Mouse (Mus musculus): ENCODE measurements around the gene Bpnt1. TPM values are rescaled to one million over a fixed set of nuclear protein-coding genes. Genes with fewer than 3 reads are reported as not detected.

Gene Bpnt1
- polyA plus RNA-seq, 1 experiment from 2014 or later, result 56.4 TPM

GRCm38 (mm10) chr1:185346188-185346587 lies 14.2 kb downstream of the Bpnt1 start:
- H3K4me3 ChIP-seq (ENCODE audit: low read length), result no peak overlapping the region
- no peak overlapping the region for H3K9ac ChIP-seq (replicated peaks; ENCODE audit: low read length)
- peaks cover 65% of the 10 kb centered on the region for H3K36me3 ChIP-seq (ENCODE audit: insufficient read depth, low read length)
- H3K4me2 ChIP-seq (replicated peaks; ENCODE audit: low read depth, low read length), result no peak overlapping the region
- H3K27ac ChIP-seq (ENCODE audit: low read length), result no peak overlapping the region
- H3K27me3 ChIP-seq (ENCODE audit: insufficient read depth, low read length), result no peaks in the 10 kb centered on the region
- no peaks in the 10 kb centered on the region for H3K4me1 ChIP-seq (ENCODE audit: insufficient read depth, low read length)
- no peaks in the 10 kb centered on the region for H3K9me3 ChIP-seq (ENCODE audit: low read length)
- no peak for ATAC-seq (ENCODE audit: low FRiP score, low TSS enrichment)
- WGBS, result 76% methylated on average over 10 of the region's 10 CpGs

GRCm38 (mm10) chr1:185349741-185350140 lies 17.8 kb downstream of the Bpnt1 start:
- H3K4me2 ChIP-seq (replicated peaks; ENCODE audit: low read depth, low read length), result no peak overlapping the region
- no peaks in the 10 kb centered on the region for H3K27me3 ChIP-seq (ENCODE audit: insufficient read depth, low read length)
- no peak overlapping the region for H3K27ac ChIP-seq (ENCODE audit: low read length)
- H3K9ac ChIP-seq (replicated peaks; ENCODE audit: low read length), result no peak overlapping the region
- no peak for ATAC-seq (ENCODE audit: low FRiP score, low TSS enrichment)
- no peak overlapping the region for H3K4me3 ChIP-seq (ENCODE audit: low read length)
- no peaks in the 10 kb centered on the region for H3K9me3 ChIP-seq (ENCODE audit: low read length)
- H3K4me1 ChIP-seq (ENCODE audit: insufficient read depth, low read length), result no peaks in the 10 kb centered on the region
- peaks cover 57% of the 10 kb centered on the region for H3K36me3 ChIP-seq (ENCODE audit: insufficient read depth, low read length)
- WGBS, result 96% methylated on average over 14 of the region's 14 CpGs

- Histone ChIP-seq H3K4me2 (replicated peaks; ENCODE audit: low read depth, low read length) (no peak overlapping the region), H3K9ac (replicated peaks; ENCODE audit: low read length) (no peak overlapping the region), H3K36me3 (ENCODE audit: insufficient read depth, low read length) (peaks cover 48% of the 10 kb centered on the region), H3K27me3 (ENCODE audit: insufficient read depth, low read length) (no peaks in the 10 kb centered on the region), H3K4me1 (ENCODE audit: insufficient read depth, low read length) (no peaks in the 10 kb centered on the region), H3K9me3 (ENCODE audit: low read length) (no peaks in the 10 kb centered on the region), H3K4me3 (ENCODE audit: low read length) (no peak overlapping the region), H3K27ac (ENCODE audit: low read length) (no peak overlapping the region)
- no peak for ATAC-seq (ENCODE audit: low FRiP score, low TSS enrichment)
- 93% methylated on average over 4 of the region's 4 CpGs for WGBS
Observed at GRCm38 (mm10) chr1:185350611-185351010, 18.7 kb downstream of the Bpnt1 start.

- H3K9me3 ChIP-seq (ENCODE audit: low read length), result no peaks in the 10 kb centered on the region
- ATAC-seq (ENCODE audit: low FRiP score, low TSS enrichment), result no peak
- 92% methylated on average over 12 of the region's 12 CpGs for WGBS
- no peaks in the 10 kb centered on the region for H3K4me1 ChIP-seq (ENCODE audit: insufficient read depth, low read length)
- H3K4me3 ChIP-seq (ENCODE audit: low read length), result no peak overlapping the region
- no peak overlapping the region for H3K4me2 ChIP-seq (replicated peaks; ENCODE audit: low read depth, low read length)
- no peaks in the 10 kb centered on the region for H3K27me3 ChIP-seq (ENCODE audit: insufficient read depth, low read length)
- no peak overlapping the region for H3K9ac ChIP-seq (replicated peaks; ENCODE audit: low read length)
- no peak overlapping the region for H3K27ac ChIP-seq (ENCODE audit: low read length)
- peaks cover 52% of the 10 kb centered on the region for H3K36me3 ChIP-seq (ENCODE audit: insufficient read depth, low read length)
Observed at GRCm38 (mm10) chr1:185352151-185352550, 20.2 kb downstream of the Bpnt1 start.

- H3K36me3 ChIP-seq (ENCODE audit: insufficient read depth, low read length), result peaks cover 51% of the 10 kb centered on the region
- 96% methylated on average over 8 of the region's 8 CpGs for WGBS
- no peak overlapping the region for H3K9ac ChIP-seq (replicated peaks; ENCODE audit: low read length)
- ATAC-seq (ENCODE audit: low FRiP score, low TSS enrichment), result no peak
- no peaks in the 10 kb centered on the region for H3K9me3 ChIP-seq (ENCODE audit: low read length)
- no peak overlapping the region for H3K4me2 ChIP-seq (replicated peaks; ENCODE audit: low read depth, low read length)
- no peak overlapping the region for H3K4me3 ChIP-seq (ENCODE audit: low read length)
- no peaks in the 10 kb centered on the region for H3K4me1 ChIP-seq (ENCODE audit: insufficient read depth, low read length)
- H3K27me3 ChIP-seq (ENCODE audit: insufficient read depth, low read length), result no peaks in the 10 kb centered on the region
- no peak overlapping the region for H3K27ac ChIP-seq (ENCODE audit: low read length)
Observed at GRCm38 (mm10) chr1:185353351-185353750, 21.4 kb downstream of the Bpnt1 start.

- Histone ChIP-seq H3K4me3 (ENCODE audit: low read length) (no peak overlapping the region), H3K9ac (replicated peaks; ENCODE audit: low read length) (no peak overlapping the region), H3K27ac (ENCODE audit: low read length) (no peak overlapping the region), H3K4me2 (replicated peaks; ENCODE audit: low read depth, low read length) (no peak overlapping the region), H3K27me3 (ENCODE audit: insufficient read depth, low read length) (no peaks in the 10 kb centered on the region), H3K36me3 (ENCODE audit: insufficient read depth, low read length) (peaks cover 46% of the 10 kb centered on the region), H3K4me1 (ENCODE audit: insufficient read depth, low read length) (no peaks in the 10 kb centered on the region), H3K9me3 (ENCODE audit: low read length) (no peaks in the 10 kb centered on the region)
- ATAC-seq (ENCODE audit: low FRiP score, low TSS enrichment), result no peak
- WGBS, result 72% methylated on average over 4 of the region's 4 CpGs
Observed at GRCm38 (mm10) chr1:185354731-185355130, 22.8 kb downstream of the Bpnt1 start.

GRCm38 (mm10) chr1:185356246-185356645 lies 24.3 kb downstream of the Bpnt1 start:
- Histone ChIP-seq H3K36me3 (ENCODE audit: insufficient read depth, low read length) (peaks cover 35% of the 10 kb centered on the region), H3K4me3 (ENCODE audit: low read length) (no peak overlapping the region), H3K9ac (replicated peaks; ENCODE audit: low read length) (no peak overlapping the region), H3K4me2 (replicated peaks; ENCODE audit: low read depth, low read length) (no peak overlapping the region), H3K27ac (ENCODE audit: low read length) (no peak overlapping the region), H3K9me3 (ENCODE audit: low read length) (no peaks in the 10 kb centered on the region), H3K4me1 (ENCODE audit: insufficient read depth, low read length) (no peaks in the 10 kb centered on the region), H3K27me3 (ENCODE audit: insufficient read depth, low read length) (no peaks in the 10 kb centered on the region)
- whole genome bisulfite sequencing, result 93% methylated on average over 8 of the region's 8 CpGs
- ATAC-seq (ENCODE audit: low FRiP score, low TSS enrichment), result no peak

GRCm38 (mm10) chr1:185358211-185358610 lies 26.3 kb downstream of the Bpnt1 start:
- H3K4me1 ChIP-seq (ENCODE audit: insufficient read depth, low read length), result 0 out of 2 replicates have a peak, but pooled peaks cover 3% of the 10 kb centered on the region
- ATAC-seq (ENCODE audit: low FRiP score, low TSS enrichment), result no peak
- H3K36me3 ChIP-seq (ENCODE audit: insufficient read depth, low read length), result peaks cover 26% of the 10 kb centered on the region
- no peaks in the 10 kb centered on the region for H3K9me3 ChIP-seq (ENCODE audit: low read length)
- H3K9ac ChIP-seq (replicated peaks; ENCODE audit: low read length), result no peak overlapping the region
- H3K4me2 ChIP-seq (replicated peaks; ENCODE audit: low read depth, low read length), result no peak overlapping the region
- H3K27me3 ChIP-seq (ENCODE audit: insufficient read depth, low read length), result no peaks in the 10 kb centered on the region
- no peak overlapping the region for H3K27ac ChIP-seq (ENCODE audit: low read length)
- 84% methylated on average over 4 of the region's 4 CpGs for WGBS
- no peak overlapping the region for H3K4me3 ChIP-seq (ENCODE audit: low read length)

- no peaks in the 10 kb centered on the region for H3K9me3 ChIP-seq (ENCODE audit: low read length)
- ATAC-seq (ENCODE audit: low FRiP score, low TSS enrichment), result peak; percentile 97
- peaks cover 15% of the 10 kb centered on the region for H3K4me1 ChIP-seq (ENCODE audit: insufficient read depth, low read length)
- H3K27me3 ChIP-seq (ENCODE audit: insufficient read depth, low read length), result no peaks in the 10 kb centered on the region
- H3K4me3 ChIP-seq (ENCODE audit: low read length), result peak within 1 kb of the TSS; percentile 82
- H3K36me3 ChIP-seq (ENCODE audit: insufficient read depth, low read length), result peaks cover 5% of the 10 kb centered on the region; the same call in 1 of the 2 replicates
- peak within 1 kb of the TSS; percentile 90 for H3K27ac ChIP-seq (ENCODE audit: low read length)
- under 1% methylated on average over 92 of the region's 92 CpGs for WGBS
- H3K4me2 ChIP-seq (replicated peaks; ENCODE audit: low read depth, low read length), result peak within 1 kb of the TSS; percentile 78
- H3K9ac ChIP-seq (replicated peaks; ENCODE audit: low read length), result peak within 1 kb of the TSS; percentile 89
Observed at GRCm38 (mm10) chr1:185362677-185363520, 30.9 kb downstream of the Bpnt1 start, which contains the start of gene Eprs. Gene Eprs, plus strand, starts transcription at chr1:185363044.

GRCm38 (mm10) chr1:185363526-185364182 lies 31.7 kb downstream of the Bpnt1 start:
- Histone ChIP-seq H3K27ac (ENCODE audit: low read length) (peak overlapping the region; percentile 90), H3K4me1 (ENCODE audit: insufficient read depth, low read length) (peaks cover 15% of the 10 kb centered on the region), H3K36me3 (ENCODE audit: insufficient read depth, low read length) (peaks cover 3% of the 10 kb centered on the region; the same call in 1 of the 2 replicates), H3K27me3 (ENCODE audit: insufficient read depth, low read length) (no peaks in the 10 kb centered on the region), H3K4me2 (replicated peaks; ENCODE audit: low read depth, low read length) (peak overlapping the region; percentile 78), H3K9me3 (ENCODE audit: low read length) (no peaks in the 10 kb centered on the region), H3K9ac (replicated peaks; ENCODE audit: low read length) (peak overlapping the region; percentile 89), H3K4me3 (ENCODE audit: low read length) (peak overlapping the region; percentile 82)
- 4% methylated on average over 22 of the region's 22 CpGs for WGBS
- ATAC-seq (ENCODE audit: low FRiP score, low TSS enrichment), result peak; percentile 53; the same call in 1 of the 2 replicates
